Mouse (Mus musculus) A20 (cell line): ENCODE measurements at regions not wholly inside any gene's neighbourhood (a gene's known extent, or its start where the extent isn't known, plus 50 kb on each side); places are given as distances from the start of the nearest gene placed in this dataset.
"Not testable (repeated sequence)": the region's sequence is repeated elsewhere in the genome, so short reads cannot be mapped to it uniquely, and the experiment has no call there.

Experiments used
- DNase-seq: peaks from one replicate; pipeline ENCODE4 v3.0.0-alpha.2; 2011; ENCODE audit warnings: low read depth, low spot score

GRCm38 (mm10) chr3:31708367-31708766 is 193.9 kb upstream of the Kcnmb2 start:
- DNase-seq: not testable (repeated sequence)

GRCm38 (mm10) chr3:31741289-31741688 is 161.0 kb upstream of the Kcnmb2 start:
- no peak for DNase-seq

- DNase-seq: no peak
Observed at GRCm38 (mm10) chr3:31755881-31756280, 146.4 kb upstream of the Kcnmb2 start.

- DNase-seq: peak; percentile 5
Observed at GRCm38 (mm10) chr3:31769193-31769592, 133.1 kb upstream of the Kcnmb2 start.

- peak; percentile 51 for DNase-seq
Observed at GRCm38 (mm10) chr3:31790342-31790970, 111.9 kb upstream of the Kcnmb2 start.

- DNase-seq: no peak
Observed at GRCm38 (mm10) chr3:31793466-31794040, 108.8 kb upstream of the Kcnmb2 start.

- no peak for DNase-seq
Observed at GRCm38 (mm10) chr3:31796621-31797020, 105.7 kb upstream of the Kcnmb2 start.

GRCm38 (mm10) chr3:31799192-31799591 is 103.1 kb upstream of the Kcnmb2 start:
- no peak for DNase-seq

- no peak for DNase-seq
Observed at GRCm38 (mm10) chr3:31804038-31804437, 98.3 kb upstream of the Kcnmb2 start.

GRCm38 (mm10) chr3:31807741-31808140 is 94.6 kb upstream of the Kcnmb2 start:
- no peak for DNase-seq

- DNase-seq: not testable (repeated sequence)
Observed at GRCm38 (mm10) chr3:31809131-31809530, 93.2 kb upstream of the Kcnmb2 start.

GRCm38 (mm10) chr3:31811232-31811631 is 91.1 kb upstream of the Kcnmb2 start:
- no peak for DNase-seq

- DNase-seq: no peak
Observed at GRCm38 (mm10) chr3:31831913-31832312, 70.4 kb upstream of the Kcnmb2 start.

GRCm38 (mm10) chr3:31841253-31841652 is 61.1 kb upstream of the Kcnmb2 start:
- no peak for DNase-seq

GRCm38 (mm10) chr3:31847087-31847486 is 55.2 kb upstream of the Kcnmb2 start:
- DNase-seq: no peak
